Mouse (Mus musculus): ENCODE measurements at regions not wholly inside any gene's neighbourhood (a gene's known extent, or its start where the extent isn't known, plus 50 kb on each side); places are given as distances from the start of the nearest gene placed in this dataset.

GRCm38 (mm10) chr5:45291276-45291675, 158.8 kb downstream of the Qdpr start:
- no peak for TF ChIP-seq CTCF (IDR thresholded peaks at IDR 0.05; ENCODE audit: low read depth, low read length)
- TF ChIP-seq POLR2A (IDR thresholded peaks at IDR 0.05; ENCODE audit: borderline replicate concordance, low read depth, low read length): no peak
